Mouse (Mus musculus) limb, embryonic 10.5 days (tissue): ENCODE results near the gene Ube2b. TPM values are rescaled to one million over a fixed set of nuclear protein-coding genes. Genes with fewer than 3 reads are reported as not detected.

Experiments
- DNase-seq: peaks from one replicate; pipeline ENCODE4 v3.0.0-alpha.2; 2017; ENCODE audit warnings: low spot score
- H3K27ac ChIP-seq: fragments of 300-500 bp; sonication (generic); 2 replicates; pipeline ENCODE4 v1.5.1; 2016; ENCODE audit warnings: mild to moderate bottlenecking
- H3K27me3 ChIP-seq: fragments of 300-500 bp; sonication (generic); 2 replicates; pipeline ENCODE4 v1.6.1; 2016; ENCODE audit warnings: low read depth, mild to moderate bottlenecking; ENCODE audit not compliant: poor library complexity, severe bottlenecking
- H3K36me3 ChIP-seq: fragments of 300-500 bp; sonication (generic); 2 replicates; pipeline ENCODE4 v1.6.1; 2016; ENCODE audit warnings: mild to moderate bottlenecking, moderate library complexity
- H3K4me1 ChIP-seq: fragments of 300-500 bp; sonication (generic); 2 replicates; pipeline ENCODE4 v1.6.1; 2016
- H3K4me3 ChIP-seq: fragments of 300-500 bp; sonication (generic); 2 replicates; pipeline ENCODE4 v1.5.1; 2016; ENCODE audit warnings: mild to moderate bottlenecking, moderate library complexity
- H3K9me3 ChIP-seq: fragments of 300-500 bp; sonication (generic); replicated peaks from 2 replicates; pipeline ENCODE4 v1.6.1; 2016; ENCODE audit warnings: mild to moderate bottlenecking
- WGBS: fragments of 180-500 bp; shearing (Covaris S2); methylation state at CpG from one replicate; pipeline ENCODE4 v1.1.7; 2016; 5-methylcytosine and 5-hydroxymethylcytosine counted together
- polyA plus RNA-seq: library from polyadenylated mRNA; unstranded; fragments of >200 nt; fragmentation: Nextera tagmentation; extraction: Ambion mirVana; gene quantifications from 2 replicates; pipeline ENCODE4 v1.2.1, GENCODE M21; 2016

Gene Ube2b
- polyA plus RNA-seq, 1 experiment from 2014 or later = 227 TPM

DNA sequence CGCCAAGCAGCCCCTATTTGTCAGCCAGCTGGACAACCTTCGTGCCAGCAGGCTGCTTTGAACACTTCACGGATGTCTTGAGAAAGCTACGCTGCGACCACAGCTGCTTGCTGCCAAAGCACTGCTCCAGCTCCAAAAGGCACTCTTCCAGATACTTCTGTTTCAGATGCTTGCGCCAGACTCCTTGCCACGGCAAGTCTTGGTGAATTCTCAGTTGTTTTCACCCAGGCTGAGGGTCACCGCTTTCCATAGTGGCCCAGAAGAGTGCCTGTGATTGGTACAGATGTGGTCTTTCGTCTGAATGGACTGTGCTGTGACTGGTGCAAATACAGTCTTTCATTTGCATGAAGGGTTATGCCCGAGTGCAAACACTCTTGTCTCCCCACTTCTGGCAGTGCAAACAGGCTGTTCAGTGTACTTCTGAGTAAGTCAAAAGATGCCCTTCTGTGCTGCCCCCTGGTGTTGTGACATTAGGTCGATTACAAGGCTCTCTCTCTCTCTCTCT lies 39.5 kb downstream of the Ube2b start:
- WGBS = 73% methylated on average over 11 of the region's 11 CpGs
- Histone ChIP-seq H3K27ac (no peak overlapping the region), H3K27me3 (no peaks in the 10 kb centered on the region), H3K9me3 (no peaks in the 10 kb centered on the region), H3K36me3 (no peaks in the 10 kb centered on the region), H3K4me3 (no peak overlapping the region), H3K4me1 (no peaks in the 10 kb centered on the region)
- no peak for DNase-seq

DNA sequence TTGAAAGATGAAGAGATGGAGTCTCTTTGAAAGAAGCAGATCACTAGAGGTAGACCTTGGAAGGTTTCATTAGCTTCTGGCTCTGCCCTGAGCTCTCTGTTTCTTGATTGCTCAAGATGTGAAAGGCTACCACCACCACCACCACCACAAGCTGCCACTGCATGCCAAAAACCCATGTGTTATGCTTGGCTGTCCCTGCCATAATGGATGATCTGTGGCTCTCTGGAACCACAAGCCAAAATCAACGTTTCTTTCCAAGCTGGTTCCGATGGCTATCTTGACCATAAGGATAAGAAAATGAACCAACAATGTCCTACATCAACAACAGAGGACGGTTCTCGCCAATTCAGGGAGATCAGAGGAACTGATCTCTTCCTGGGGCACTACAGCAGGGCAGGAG lies 40.5 kb downstream of the Ube2b start:
- DNase-seq = no peak
- H3K9me3 ChIP-seq = no peaks in the 10 kb centered on the region
- H3K4me1 ChIP-seq = no peaks in the 10 kb centered on the region
- H3K27me3 ChIP-seq = no peaks in the 10 kb centered on the region
- no peak overlapping the region for H3K4me3 ChIP-seq
- no peaks in the 10 kb centered on the region for H3K36me3 ChIP-seq
- WGBS = 85% methylated on average over 4 of the region's 4 CpGs
- no peak overlapping the region for H3K27ac ChIP-seq

- WGBS = 87% methylated on average over 5 of the region's 5 CpGs
- H3K4me1 ChIP-seq = no peaks in the 10 kb centered on the region
- H3K9me3 ChIP-seq = no peaks in the 10 kb centered on the region
- no peak overlapping the region for H3K4me3 ChIP-seq
- H3K36me3 ChIP-seq = no peaks in the 10 kb centered on the region
- no peak for DNase-seq
- H3K27me3 ChIP-seq = no peaks in the 10 kb centered on the region
- no peak overlapping the region for H3K27ac ChIP-seq
These were observed 41.1 kb downstream of the Ube2b start for GRCm38 (mm10) chr11:51959511-51959910.

GRCm38 (mm10) chr11:51957760-51958159 lies 42.8 kb downstream of the Ube2b start:
- no peak for DNase-seq
- no peaks in the 10 kb centered on the region for H3K27me3 ChIP-seq
- H3K9me3 ChIP-seq = no peaks in the 10 kb centered on the region
- no peaks in the 10 kb centered on the region for H3K4me1 ChIP-seq
- 91% methylated on average over 4 of the region's 4 CpGs for WGBS
- no peak overlapping the region for H3K4me3 ChIP-seq
- H3K27ac ChIP-seq = no peak overlapping the region
- no peaks in the 10 kb centered on the region for H3K36me3 ChIP-seq

DNA sequence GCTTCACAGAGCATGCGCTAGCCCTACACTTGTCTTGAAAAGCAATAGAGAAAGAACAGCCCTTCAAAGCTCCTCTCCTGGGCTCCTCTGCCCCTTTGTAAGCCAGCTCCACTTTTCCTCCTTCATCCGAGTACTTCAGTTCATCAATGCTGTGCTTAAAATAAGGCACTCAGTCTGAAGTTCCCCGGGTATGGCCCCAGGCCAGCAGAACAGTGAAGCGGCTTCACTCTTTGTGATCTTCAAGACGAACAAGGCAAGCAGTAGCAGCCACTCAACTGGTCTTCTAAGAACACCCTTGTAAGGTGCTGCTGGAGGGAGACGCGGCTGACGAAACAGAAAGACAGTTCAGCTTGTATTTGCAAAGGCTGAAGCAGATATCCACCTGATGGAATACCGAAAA lies 44.5 kb downstream of the Ube2b start:
- Histone ChIP-seq H3K4me1 (no peaks in the 10 kb centered on the region), H3K27me3 (no peaks in the 10 kb centered on the region), H3K9me3 (no peaks in the 10 kb centered on the region), H3K36me3 (no peaks in the 10 kb centered on the region), H3K27ac (no peak overlapping the region), H3K4me3 (no peak overlapping the region)
- DNase-seq = no peak
- 83% methylated on average over 9 of the region's 9 CpGs for WGBS

- Histone ChIP-seq H3K4me1 (no peaks in the 10 kb centered on the region), H3K4me3 (no peak overlapping the region), H3K9me3 (no peaks in the 10 kb centered on the region), H3K36me3 (no peaks in the 10 kb centered on the region), H3K27me3 (no peaks in the 10 kb centered on the region), H3K27ac (no peak overlapping the region)
- DNase-seq = no peak
- WGBS = 57% methylated on average over 5 of the region's 5 CpGs
These were observed 48.6 kb downstream of the Ube2b start for GRCm38 (mm10) chr11:51951861-51952420.

- WGBS = 92% methylated on average over 9 of the region's 9 CpGs
- Histone ChIP-seq H3K27me3 (0 out of 2 replicates have a peak, but pooled peaks cover 5% of the 10 kb centered on the region), H3K9me3 (no peaks in the 10 kb centered on the region), H3K4me3 (no peak overlapping the region), H3K27ac (no peak overlapping the region), H3K4me1 (peaks cover 8% of the 10 kb centered on the region), H3K36me3 (no peaks in the 10 kb centered on the region)
- no peak for DNase-seq
These were observed 50.6 kb downstream of the Ube2b start for GRCm38 (mm10) chr11:51949919-51950318.

DNA sequence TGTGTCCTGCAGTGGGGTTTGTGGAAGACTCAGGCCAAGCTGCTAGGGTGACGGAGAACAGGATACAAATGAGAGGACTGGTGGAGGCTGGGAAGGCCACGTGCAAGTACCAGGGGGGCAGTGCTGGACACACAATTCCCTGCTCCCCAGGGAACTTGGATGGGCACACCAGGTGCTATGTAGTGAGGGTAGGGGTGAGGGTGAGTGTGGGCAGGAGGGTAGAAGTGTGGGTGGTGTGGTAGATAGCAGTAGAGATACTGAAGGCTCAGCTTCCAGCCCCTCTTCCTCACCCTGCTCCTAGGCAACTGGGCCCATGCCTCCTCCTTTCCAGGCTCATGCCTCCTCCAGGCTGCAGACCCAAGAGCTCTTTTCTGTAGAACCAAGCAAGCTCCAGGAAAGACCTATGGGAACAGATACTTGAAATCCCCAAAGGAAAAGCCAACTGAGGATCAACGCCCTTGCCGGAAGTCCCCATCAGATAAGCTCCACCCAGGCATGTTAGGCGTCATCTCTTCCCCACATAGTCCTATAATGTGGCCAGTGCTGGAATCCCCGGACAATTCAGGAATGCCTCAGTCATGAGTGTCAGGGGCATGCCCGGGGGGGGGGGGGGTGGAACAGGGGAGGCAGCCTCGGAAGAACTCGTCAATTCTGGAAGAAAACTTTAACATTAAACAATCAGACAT lies 51.3 kb downstream of the Ube2b start:
- DNase-seq = no peak
- WGBS = 84% methylated on average over 9 of the region's 9 CpGs
- Histone ChIP-seq H3K27me3 (0 out of 2 replicates have a peak, but pooled peaks cover 7% of the 10 kb centered on the region), H3K4me3 (no peak overlapping the region), H3K36me3 (no peaks in the 10 kb centered on the region), H3K27ac (no peak overlapping the region), H3K4me1 (peaks cover 10% of the 10 kb centered on the region), H3K9me3 (no peaks in the 10 kb centered on the region)

DNA sequence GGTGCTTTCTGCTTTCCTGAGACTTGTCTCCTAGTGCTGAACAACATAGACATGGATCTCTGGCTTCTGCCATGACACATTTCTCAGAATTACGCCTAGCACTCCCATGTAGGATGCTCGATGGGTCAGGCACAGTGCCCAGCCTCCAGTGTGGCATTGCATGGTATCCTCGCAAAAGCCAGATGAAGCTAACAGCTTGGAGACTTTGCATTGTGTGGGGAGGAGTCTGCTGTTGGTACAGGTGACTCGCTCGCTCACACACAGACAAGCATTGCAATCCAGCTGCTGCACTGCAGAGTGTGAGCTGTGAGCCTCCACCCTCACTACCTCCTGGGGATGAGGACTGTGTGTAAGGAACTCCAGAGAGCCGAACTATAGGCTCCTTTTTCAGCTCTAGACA lies 54.4 kb downstream of the Ube2b start:
- 83% methylated on average over 6 of the region's 6 CpGs for WGBS
- Histone ChIP-seq H3K9me3 (no peaks in the 10 kb centered on the region), H3K27me3 (0 out of 2 replicates have a peak, but pooled peaks cover 7% of the 10 kb centered on the region), H3K27ac (no peak overlapping the region), H3K4me1 (peaks cover 22% of the 10 kb centered on the region), H3K36me3 (no peaks in the 10 kb centered on the region), H3K4me3 (no peak overlapping the region)
- no peak for DNase-seq

- Histone ChIP-seq H3K4me1 (peaks cover 22% of the 10 kb centered on the region), H3K27me3 (0 out of 2 replicates have a peak, but pooled peaks cover 7% of the 10 kb centered on the region), H3K4me3 (no peak overlapping the region), H3K36me3 (no peaks in the 10 kb centered on the region), H3K9me3 (no peaks in the 10 kb centered on the region), H3K27ac (no peak overlapping the region)
- no peak for DNase-seq
- 24% methylated on average over 8 of the region's 8 CpGs for WGBS
These were observed 55.0 kb downstream of the Ube2b start for GRCm38 (mm10) chr11:51945548-51945947.

GRCm38 (mm10) chr11:51944239-51944638 lies 56.3 kb downstream of the Ube2b start:
- H3K9me3 ChIP-seq = no peaks in the 10 kb centered on the region
- peaks cover 22% of the 10 kb centered on the region for H3K4me1 ChIP-seq
- no peaks in the 10 kb centered on the region for H3K36me3 ChIP-seq
- no peak overlapping the region for H3K4me3 ChIP-seq
- 0 out of 2 replicates have a peak, but pooled peaks cover 7% of the 10 kb centered on the region for H3K27me3 ChIP-seq
- 87% methylated on average over 3 of the region's 3 CpGs for WGBS
- no peak overlapping the region for H3K27ac ChIP-seq
- no peak for DNase-seq

DNA sequence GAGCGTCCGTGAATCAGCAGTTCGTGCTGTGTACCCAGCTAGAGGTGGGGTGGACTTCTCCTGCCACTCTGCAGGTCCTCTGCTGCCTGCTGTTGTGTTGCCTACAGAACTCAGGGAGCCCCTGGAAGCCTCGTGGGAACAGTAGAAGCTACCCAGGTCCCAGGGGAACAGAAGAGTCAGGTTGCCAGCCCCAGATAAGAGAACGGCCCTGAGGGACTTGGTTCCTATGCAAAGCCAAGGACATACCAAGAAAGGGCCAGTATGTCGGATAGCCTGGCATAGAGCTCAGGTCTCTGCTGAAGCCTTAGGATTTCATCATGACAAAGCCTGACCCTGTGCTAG lies 57.1 kb downstream of the Ube2b start:
- no peaks in the 10 kb centered on the region for H3K36me3 ChIP-seq
- no peak for DNase-seq
- H3K27me3 ChIP-seq = 0 out of 2 replicates have a peak, but pooled peaks cover 7% of the 10 kb centered on the region
- H3K4me3 ChIP-seq = no peak overlapping the region
- peaks cover 26% of the 10 kb centered on the region for H3K4me1 ChIP-seq
- WGBS = 71% methylated on average over 6 of the region's 6 CpGs
- H3K27ac ChIP-seq = no peak overlapping the region
- no peaks in the 10 kb centered on the region for H3K9me3 ChIP-seq

- 71% methylated on average over 15 of the region's 15 CpGs for WGBS
- H3K9me3 ChIP-seq = no peaks in the 10 kb centered on the region
- H3K4me3 ChIP-seq = no peak overlapping the region
- DNase-seq = no peak
- H3K4me1 ChIP-seq = peaks cover 26% of the 10 kb centered on the region
- H3K27ac ChIP-seq = no peak overlapping the region
- 0 out of 2 replicates have a peak, but pooled peaks cover 7% of the 10 kb centered on the region for H3K27me3 ChIP-seq
- H3K36me3 ChIP-seq = no peaks in the 10 kb centered on the region
These were observed 57.7 kb downstream of the Ube2b start for GRCm38 (mm10) chr11:51942602-51943499.
